ENCODE assay signal across 8 mouse cellular contexts in the genomic region with DNA sequence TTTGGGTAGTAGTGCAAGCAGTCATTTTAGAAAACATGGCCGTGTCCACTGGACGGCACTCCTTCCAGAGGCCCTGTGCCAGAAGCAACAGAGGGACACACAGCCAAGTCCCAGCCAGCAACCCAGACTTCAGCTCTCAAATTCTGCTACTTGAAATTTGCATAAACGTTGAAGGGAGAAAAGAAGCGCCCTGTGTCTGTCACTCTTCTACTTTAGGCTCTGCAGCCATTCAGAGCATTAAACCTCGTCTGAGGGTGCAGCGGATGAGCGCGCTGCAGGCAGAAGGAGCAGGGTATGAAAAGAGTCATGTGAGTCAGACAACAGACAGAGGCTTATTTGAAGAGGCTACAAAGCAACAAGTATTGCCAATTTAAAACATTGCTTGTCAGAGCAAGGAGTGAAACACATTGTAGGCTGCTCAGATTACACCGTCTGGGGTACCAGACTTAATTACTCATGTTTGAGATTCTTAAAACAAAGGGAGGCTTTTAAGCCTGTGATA. TPM values are rescaled to one million over a fixed set of nuclear protein-coding genes. Genes with fewer than 3 reads are reported as not detected.
A peak's percentile ranks its signal among the peaks of the same experiment; 100 is the strongest.
DNase-seq lines count a peak whose midpoint lies in the region; ATAC-seq and TF ChIP-seq lines count a peak whose summit lies in the region.

No protein-coding gene starts in this region.

- H3K9ac ChIP-seq in kidney, embryonic 14.5 days (ENCODE audit: low read depth, low read length): no peak overlapping the region
- peak overlapping the region; percentile 30; the same call in 1 of the 2 replicates for H3K9ac ChIP-seq in liver, postnatal 0 days (replicated peaks)

- peaks cover 3% of the 10 kb centered on the region; the same call in 1 of the 2 replicates for H3K36me3 ChIP-seq in embryonic facial prominence, embryonic 10.5 days (replicated peaks)
- no peaks in the 10 kb centered on the region; the same call in 1 of the 2 replicates for H3K36me3 ChIP-seq in kidney, embryonic 14.5 days (ENCODE audit: control insufficient read depth, insufficient read depth, low read length)
- H3K36me3 ChIP-seq in liver, postnatal 0 days (replicated peaks; ENCODE audit: insufficient read depth, low read length): no peaks in the 10 kb centered on the region; the same call in 1 of the 2 replicates
- no peaks in the 10 kb centered on the region for H3K36me3 ChIP-seq in thymus, adult 2 months (ENCODE audit: control insufficient read depth, insufficient read depth, low read length)

- H3K4me1 ChIP-seq in embryonic facial prominence, embryonic 10.5 days: peaks cover 89% of the 10 kb centered on the region
- peaks cover 87% of the 10 kb centered on the region for H3K4me1 ChIP-seq in kidney, embryonic 14.5 days (ENCODE audit: control insufficient read depth, insufficient read depth, low read length)
- H3K4me1 ChIP-seq in liver, postnatal 0 days (ENCODE audit: insufficient read depth): peaks cover 39% of the 10 kb centered on the region
- peaks cover 6% of the 10 kb centered on the region; the same call in 1 of the 2 replicates for H3K4me1 ChIP-seq in thymus, adult 2 months (replicated peaks; ENCODE audit: control insufficient read depth, insufficient read depth, low read length)

- TF ChIP-seq POLR2A in thymus, adult 2 months (IDR thresholded peaks at IDR 0.05; ENCODE audit: control insufficient read depth, extremely low read depth, insufficient read depth, low read length, poor library complexity): no peak

- 3% methylated on average over 9 of the region's 9 CpGs for WGBS in embryonic facial prominence, embryonic 10.5 days
- WGBS in kidney, embryonic 14.5 days: 8% methylated on average over 9 of the region's 9 CpGs
- WGBS in liver, postnatal 0 days (ENCODE audit: insufficient replicate concordance): 58% methylated on average over 9 of the region's 9 CpGs
- WGBS in thymus, adult 2 months: 80% methylated on average over 9 of the region's 9 CpGs

- peak; percentile 24; the same call in 1 of the 2 replicates for ATAC-seq in kidney, embryonic 14.5 days (ENCODE audit: low FRiP score, low TSS enrichment)
- ATAC-seq in liver, postnatal 0 days: no peak
- ATAC-seq in erythroblast, adult 5-6 weeks (replicated peaks; ENCODE audit: low FRiP score, poor library complexity, severe bottlenecking): no peak

- H3K27me3 ChIP-seq in embryonic facial prominence, embryonic 10.5 days (replicated peaks; ENCODE audit: low read depth, poor library complexity, severe bottlenecking): no peaks in the 10 kb centered on the region
- no peaks in the 10 kb centered on the region for H3K27me3 ChIP-seq in kidney, embryonic 14.5 days (ENCODE audit: control insufficient read depth, insufficient read depth, low read length)
- no peaks in the 10 kb centered on the region for H3K27me3 ChIP-seq in liver, postnatal 0 days (ENCODE audit: insufficient read depth, low read length)
- H3K27me3 ChIP-seq in thymus, adult 2 months (ENCODE audit: control insufficient read depth, insufficient read depth, low read length): no peaks in the 10 kb centered on the region

- peak; percentile 57 for DNase-seq in retina, postnatal 1 day
- DNase-seq in retina, embryonic 14.5 days (ENCODE audit: low spot score): no peak
- peak; percentile 50 for DNase-seq in embryonic facial prominence, embryonic 10.5 days (ENCODE audit: low spot score)
- peak; percentile 65 to 80 for DNase-seq in heart, adult 9 months (ENCODE audit: low spot score in 2 of 2)
- DNase-seq in liver, postnatal 0 days: no peak
- no peak for DNase-seq in thymus, adult 2 months

- TF ChIP-seq CTCF in liver, postnatal 0 days (IDR thresholded peaks at IDR 0.05; ENCODE audit: low read depth): no peak
- no peak for TF ChIP-seq CTCF in thymus, adult 2 months (IDR thresholded peaks at IDR 0.05; ENCODE audit: borderline replicate concordance, control insufficient read depth, extremely low read depth, insufficient read depth, low read length, poor library complexity)

- no peak for TF ChIP-seq EP300 in liver, postnatal 0 days (IDR thresholded peaks at IDR 0.05; ENCODE audit: low read depth)

- peak overlapping the region; percentile 37 for H3K4me3 ChIP-seq in embryonic facial prominence, embryonic 10.5 days
- no peak overlapping the region for H3K4me3 ChIP-seq in kidney, embryonic 14.5 days (ENCODE audit: low read length)
- H3K4me3 ChIP-seq in liver, postnatal 0 days (ENCODE audit: low read depth, low read length): no peak overlapping the region
- H3K4me3 ChIP-seq in thymus, adult 2 months (ENCODE audit: control insufficient read depth, insufficient read depth, low read length): no peak overlapping the region

- H3K27ac ChIP-seq in embryonic facial prominence, embryonic 10.5 days (replicated peaks): peak overlapping the region; percentile 81
- peak overlapping the region; percentile 83 for H3K27ac ChIP-seq in kidney, embryonic 14.5 days (ENCODE audit: low read depth, low read length)
- peak overlapping the region; percentile 81 for H3K27ac ChIP-seq in liver, postnatal 0 days (ENCODE audit: low read depth)
- no peak overlapping the region for H3K27ac ChIP-seq in thymus, adult 2 months (ENCODE audit: control insufficient read depth, insufficient read depth, low read length)

- H3K4me2 ChIP-seq in kidney, embryonic 14.5 days (replicated peaks; ENCODE audit: low read depth, low read length): peak overlapping the region; percentile 26
- peak overlapping the region; percentile 34 for H3K4me2 ChIP-seq in liver, postnatal 0 days (ENCODE audit: low read depth, low read length)

- H3K9me3 ChIP-seq in embryonic facial prominence, embryonic 10.5 days: no peaks in the 10 kb centered on the region
- no peaks in the 10 kb centered on the region for H3K9me3 ChIP-seq in kidney, embryonic 14.5 days (ENCODE audit: control insufficient read depth, low read length)
- no peaks in the 10 kb centered on the region for H3K9me3 ChIP-seq in liver, postnatal 0 days (ENCODE audit: low read length)

RNA-seq across cellular contexts. Expression of gene Notch2, which starts 29.7 kb away (rescaled TPM):
- polyA plus RNA-seq in embryonic facial prominence, embryonic 10.5 days (2016; fragmentation: Nextera tagmentation; extraction: Ambion mirVana): 22.0 and 23.2 TPM in 2 replicates
- polyA plus RNA-seq in kidney, embryonic 14.5 days (2014; fragmentation: Nextera tagmentation; extraction: Ambion mirVana): 34.4 and 42.7 TPM in 2 replicates
- 5.1 and 6.2 TPM in 2 replicates for polyA plus RNA-seq in liver, postnatal 0 days (2015; fragmentation: Nextera tagmentation; extraction: Ambion mirVana)
- total RNA-seq in erythroblast, adult 5-6 weeks (2015; ENCODE audit: low replicate concordance): 11.1 and 14.4 TPM in 2 replicates
- 11.2 and 11.5 TPM in 2 replicates for total RNA-seq in erythroblast, adult 5-6 weeks (2017; ENCODE audit: low replicate concordance)
- polyA plus RNA-seq in thymus, adult 2 months (2012; rRNA removed): 24.9 and 31.5 TPM in 2 replicates

Comparison
In these comparisons a context has a peak if more than half of its experiments do, and no peak if none do; other contexts are left out.
1. DNase-seq: peak in retina, postnatal 1 day (single experiment), embryonic facial prominence, embryonic 10.5 days (single experiment) and heart, adult 9 months (2 of 2); none in retina, embryonic 14.5 days (single experiment), liver, postnatal 0 days (single experiment) and thymus, adult 2 months (single experiment).